Mouse (Mus musculus) CH12.LX (cell line): ENCODE data around the gene Mtfp1.

Source experiments
- CHD2 ChIP-seq: IDR thresholded peaks from 2 replicates; pipeline ENCODE4 v1.6.1; 2011; ENCODE audit warnings: low read length, improper control_type of control experiment
- CTCF ChIP-seq, 2 experiments: IDR thresholded peaks in 1 of 2; conservative IDR thresholded peaks in 1 of 2; 2 replicates each; pipeline ENCODE4 v1.5.1; 2011 to 2012; ENCODE audit warnings: low read depth in 2 of 2, low read length in 2 of 2, improper control_type of control experiment in 1 of 2, inconsistent platforms in 1 of 2, mild to moderate bottlenecking in 1 of 2, moderate library complexity in 1 of 2
- ELF1 ChIP-seq: IDR thresholded peaks from 2 replicates; pipeline ENCODE4 v1.6.1; 2014; ENCODE audit warnings: low read depth, mild to moderate bottlenecking, inconsistent platforms, low read length, improper control_type of control experiment
- EP300 ChIP-seq: IDR thresholded peaks from 2 replicates; pipeline ENCODE4 v1.6.1; 2011; ENCODE audit warnings: low read length, improper control_type of control experiment
- ETS1 ChIP-seq: conservative IDR thresholded peaks from 2 replicates; pipeline ENCODE4 v1.6.1; 2012; ENCODE audit warnings: low read depth, mild to moderate bottlenecking, inconsistent platforms, low read length, improper control_type of control experiment, moderate library complexity
- POLR2A ChIP-seq: IDR thresholded peaks from 2 replicates; pipeline ENCODE4 v1.6.1; 2011; ENCODE audit warnings: low read depth, mild to moderate bottlenecking, improper control_type of control experiment, low read length
- POLR2AphosphoS2 ChIP-seq: IDR thresholded peaks from 2 replicates; pipeline ENCODE4 v1.6.1; 2011; ENCODE audit warnings: low read depth, low read length, improper control_type of control experiment
- RAD21 ChIP-seq: IDR thresholded peaks from 2 replicates; pipeline ENCODE4 v1.6.1; 2011; ENCODE audit warnings: low read depth, mild to moderate bottlenecking, low read length, improper control_type of control experiment, moderate library complexity
- SIN3A ChIP-seq: IDR thresholded peaks from 2 replicates; pipeline ENCODE4 v1.6.1; 2012; ENCODE audit warnings: low read length, improper control_type of control experiment, inconsistent platforms
- TBP ChIP-seq: conservative IDR thresholded peaks from 2 replicates; pipeline ENCODE4 v1.6.1; 2011; ENCODE audit warnings: low read depth, low read length, improper control_type of control experiment
- ZKSCAN1 ChIP-seq: IDR thresholded peaks from 2 replicates; pipeline ENCODE4 v1.6.1; 2012; ENCODE audit warnings: low read depth, inconsistent platforms, low read length, improper control_type of control experiment, borderline replicate concordance
- ZMIZ1 ChIP-seq: IDR thresholded peaks from 2 replicates; pipeline ENCODE4 v1.6.1; 2012; ENCODE audit warnings: low read depth, mild to moderate bottlenecking, inconsistent platforms, low read length, improper control_type of control experiment

DNA sequence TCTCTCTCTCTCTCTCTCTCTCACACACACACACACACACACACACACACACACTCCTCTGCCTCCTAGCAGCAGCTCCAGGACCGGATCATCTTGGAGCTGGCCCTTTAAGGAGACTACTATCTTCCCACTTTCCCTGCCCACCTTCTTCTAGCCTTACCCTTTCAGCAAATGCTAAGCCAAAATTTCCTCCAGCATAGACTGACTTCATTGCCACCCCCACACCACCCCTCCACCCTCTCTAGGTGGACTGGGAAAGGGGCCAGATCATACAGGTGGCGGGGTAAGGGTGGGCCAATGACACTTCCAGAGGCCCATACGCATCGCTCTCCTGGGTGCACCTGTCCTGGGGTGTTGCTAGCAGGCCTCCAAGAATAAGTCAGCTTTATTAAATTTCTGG lies 20.2 kb upstream of the Mtfp1 start:
- TF ChIP-seq SIN3A (no peak), POLR2A (no peak), ELF1 (no peak), ETS1 (no peak), ZMIZ1 (no peak), EP300 (no peak), TBP (no peak), ZKSCAN1 (no peak), POLR2AphosphoS2 (no peak), RAD21 (no peak), CTCF (conservative IDR thresholded peaks at IDR 0.05 in 1 of 2, IDR thresholded peaks at IDR 0.05 in 1 of 2; ENCODE audit: low read depth in 2 of 2, low read length in 2 of 2) (no peak), CHD2 (no peak)
